Mouse (Mus musculus) testis, adult 2 months (tissue): ENCODE measurements around the gene Vmn1r27. TPM values are rescaled to one million over a fixed set of nuclear protein-coding genes. Genes with fewer than 3 reads are reported as not detected.

ENCODE experiments used
- H3K27ac ChIP-seq: fragments of 200-500 bp; 2 replicates; pipeline ENCODE4 v1.5.1; 2012; ENCODE audit warnings: low read depth, low read length; ENCODE audit not compliant: control insufficient read depth, insufficient read depth
- H3K27me3 ChIP-seq: fragments of 200-500 bp; 2 replicates; pipeline ENCODE4 v1.6.1; 2012; ENCODE audit warnings: mild to moderate bottlenecking, low read length, moderate library complexity; ENCODE audit not compliant: control insufficient read depth, insufficient read depth
- H3K36me3 ChIP-seq: fragments of 200-500 bp; 2 replicates; pipeline ENCODE4 v1.6.1; 2012; ENCODE audit warnings: mild to moderate bottlenecking, low read length; ENCODE audit not compliant: control insufficient read depth, insufficient read depth
- H3K4me1 ChIP-seq: fragments of 200-500 bp; 2 replicates; pipeline ENCODE4 v1.6.1; 2012; ENCODE audit warnings: low read length; ENCODE audit not compliant: control insufficient read depth, insufficient read depth
- H3K4me3 ChIP-seq: fragments of 200-500 bp; 2 replicates; pipeline ENCODE4 v1.5.1; 2012; ENCODE audit warnings: low read depth, mild to moderate bottlenecking, low read length, moderate library complexity, mixed read lengths; ENCODE audit not compliant: control insufficient read depth
- CTCF ChIP-seq: fragments of 200-500 bp; IDR thresholded peaks from 2 replicates; pipeline ENCODE4 v1.5.1; 2012; ENCODE audit warnings: low read depth, mild to moderate bottlenecking, inconsistent platforms, low read length, moderate library complexity; ENCODE audit not compliant: control insufficient read depth, insufficient read depth, insufficient replicate concordance
- POLR2A ChIP-seq: fragments of 200-500 bp; IDR thresholded peaks from 2 replicates; pipeline ENCODE4 v1.6.1; 2012; ENCODE audit warnings: low read depth, mild to moderate bottlenecking, inconsistent platforms, low read length, moderate library complexity; ENCODE audit not compliant: control insufficient read depth
- polyA plus RNA-seq: library from polyadenylated mRNA; depleted of rRNA; stranded (reverse); fragments of >200 nt; gene quantifications from 2 replicates; pipeline ENCODE4 v1.2.3, GENCODE M21; 2012; rRNA removed

Gene Vmn1r27
- not detected in 2 replicates for polyA plus RNA-seq

DNA sequence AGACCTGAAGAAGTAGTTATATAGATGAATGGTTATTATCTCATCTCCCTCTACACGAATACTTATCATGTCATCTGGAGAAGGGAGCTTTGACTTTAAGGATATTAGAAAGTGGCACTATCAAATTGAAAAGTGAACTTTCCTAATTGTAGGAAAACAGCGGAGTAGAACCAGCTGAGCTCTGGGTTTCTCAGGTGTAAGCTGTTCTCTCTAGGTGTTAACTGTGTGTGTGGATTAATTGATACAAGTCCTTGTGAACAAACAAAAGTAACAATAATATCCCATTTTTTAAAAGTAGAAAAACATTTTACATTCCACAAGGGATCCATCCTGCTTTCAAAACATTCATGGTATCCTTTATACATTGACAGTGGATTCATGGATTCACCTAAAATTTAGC is at the start of gene Vmn1r27:
Gene Vmn1r27, minus strand, starts transcription at position 101 of the 400 bp plus-strand sequence.
- H3K27me3 ChIP-seq: no peaks in the 10 kb centered on the region
- H3K4me1 ChIP-seq: no peaks in the 10 kb centered on the region
- H3K27ac ChIP-seq: no peak within 1 kb of the TSS
- TF ChIP-seq CTCF (no peak), POLR2A (no peak)
- no peak within 1 kb of the TSS for H3K4me3 ChIP-seq
- no peaks in the 10 kb centered on the region for H3K36me3 ChIP-seq

DNA sequence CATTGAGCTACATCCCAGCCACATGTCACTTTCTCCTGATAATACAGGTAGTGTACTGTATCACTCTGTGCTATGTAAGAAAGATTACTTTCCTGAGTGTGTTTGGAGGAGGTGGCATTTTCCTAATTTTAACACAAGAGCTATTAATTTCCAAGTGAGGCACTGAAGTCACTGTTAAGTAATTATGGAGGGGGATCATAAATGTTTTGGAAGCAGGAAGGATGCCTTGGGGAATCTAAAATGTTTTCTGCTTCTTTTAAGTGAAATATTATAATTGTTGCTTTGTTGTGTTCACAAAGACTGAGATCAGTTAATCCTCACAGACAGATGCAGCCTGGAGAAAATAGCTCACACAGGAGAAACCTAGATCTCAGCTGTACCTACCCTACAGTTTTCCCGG is 43.1 kb upstream of the Vmn1r27 start, which contains the start of gene Vmn1r28:
Gene Vmn1r28, plus strand, starts transcription at position 301 of the 400 bp plus-strand sequence.
- Histone ChIP-seq H3K27me3 (no peaks in the 10 kb centered on the region), H3K27ac (no peak within 1 kb of the TSS), H3K36me3 (no peaks in the 10 kb centered on the region), H3K4me1 (no peaks in the 10 kb centered on the region), H3K4me3 (no peak within 1 kb of the TSS)
- no peak for TF ChIP-seq CTCF
- no peak for TF ChIP-seq POLR2A

DNA sequence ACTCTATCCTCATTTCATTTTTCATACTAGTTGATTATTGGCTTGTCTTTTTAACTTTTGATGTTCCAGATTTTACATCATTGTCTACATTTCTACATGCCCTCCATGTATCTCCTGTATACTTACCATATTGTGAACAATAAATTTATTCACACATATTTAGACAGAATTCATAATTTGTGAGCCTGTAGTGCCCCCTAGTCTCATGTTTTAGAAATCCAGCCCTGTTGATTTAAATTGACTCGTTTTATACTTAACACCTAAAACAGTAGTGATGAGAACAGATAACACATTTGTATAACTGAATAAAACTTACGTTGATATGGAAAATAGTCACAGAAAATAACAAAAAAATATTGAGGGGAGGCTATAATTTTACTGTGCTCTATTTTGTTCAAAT is 2.5 kb downstream of the Vmn1r27 start:
- Histone ChIP-seq H3K36me3 (no peaks in the 10 kb centered on the region), H3K27ac (no peak overlapping the region), H3K27me3 (no peaks in the 10 kb centered on the region), H3K4me3 (no peak overlapping the region), H3K4me1 (no peaks in the 10 kb centered on the region)
- TF ChIP-seq POLR2A: no peak
- TF ChIP-seq CTCF: no peak

Other genes with a start within 250 kb of the Vmn1r27 start
- not detected in 2 replicates for gene Vmn1r25, start 238.0 kb downstream of the Vmn1r27 start, polyA plus RNA-seq
- gene Vmn1r26, start 203.7 kb downstream of the Vmn1r27 start, polyA plus RNA-seq: not detected in 2 replicates
- not detected in 2 replicates for gene Vmn1r28, start 43.2 kb upstream of the Vmn1r27 start, polyA plus RNA-seq
- not detected in 2 replicates for gene Vmn1r29, start 82.7 kb upstream of the Vmn1r27 start, polyA plus RNA-seq
- 0.20 and 0.41 TPM in 2 replicates for gene Vmn1r30, start 224.6 kb upstream of the Vmn1r27 start, polyA plus RNA-seq